Mouse (Mus musculus) kidney, embryonic 15.5 days (tissue): ENCODE results near the gene Abhd12b. TPM values are rescaled to one million over a fixed set of nuclear protein-coding genes. Genes with fewer than 3 reads are reported as not detected.

Experiments
- ATAC-seq: fragments of 200-750 bp; cut with Nextera tagmentation; replicated peaks from 2 replicates; pipeline ENCODE4 v1.8.0; 2017; ENCODE audit warnings: moderate TSS enrichment; ENCODE audit not compliant: low FRiP score
- H3K27ac ChIP-seq: fragments of 300-500 bp; sonication (generic); 2 replicates; pipeline ENCODE4 v1.5.1; 2015; ENCODE audit warnings: mild to moderate bottlenecking, inconsistent platforms
- H3K27me3 ChIP-seq: fragments of 300-500 bp; sonication (generic); 2 replicates; pipeline ENCODE4 v1.6.1; 2015; ENCODE audit warnings: inconsistent platforms
- H3K36me3 ChIP-seq: fragments of 300-500 bp; sonication (generic); 2 replicates; pipeline ENCODE4 v1.6.1; 2015; ENCODE audit warnings: inconsistent platforms
- H3K4me1 ChIP-seq: fragments of 300-500 bp; sonication (generic); 2 replicates; pipeline ENCODE4 v1.6.1; 2015; ENCODE audit warnings: inconsistent platforms
- H3K4me2 ChIP-seq: fragments of 300-500 bp; sonication (generic); 2 replicates; pipeline ENCODE4 v1.6.1; 2015; ENCODE audit warnings: moderate library complexity, mild to moderate bottlenecking, inconsistent platforms
- H3K4me3 ChIP-seq: fragments of 300-500 bp; sonication (generic); replicated peaks from 2 replicates; pipeline ENCODE4 v1.5.1; 2015; ENCODE audit warnings: mild to moderate bottlenecking, inconsistent platforms
- H3K9ac ChIP-seq: fragments of 300-500 bp; sonication (generic); 2 replicates; pipeline ENCODE4 v1.6.1; 2015; ENCODE audit warnings: mild to moderate bottlenecking, inconsistent platforms
- H3K9me3 ChIP-seq: fragments of 300-500 bp; sonication (generic); replicated peaks from 2 replicates; pipeline ENCODE4 v1.6.1; 2016; ENCODE audit warnings: inconsistent platforms
- WGBS: fragments of 180-500 bp; shearing (Covaris S2); methylation state at CpG from one replicate; pipeline ENCODE4 v1.1.7; 2015; ENCODE audit warnings: mixed read lengths; 5-methylcytosine and 5-hydroxymethylcytosine counted together
- polyA plus RNA-seq: library from polyadenylated mRNA; unstranded; fragments of >200 nt; fragmentation: Nextera tagmentation; extraction: Ambion mirVana; gene quantifications from 2 replicates; pipeline ENCODE4 v1.2.1, GENCODE M21; 2015

Gene Abhd12b
- polyA plus RNA-seq, 1 experiment from 2014 or later, result not detected

- Histone ChIP-seq H3K9me3 (no peaks in the 10 kb centered on the region), H3K4me2 (no peak overlapping the region), H3K27ac (no peak overlapping the region), H3K4me1 (peaks cover 8% of the 10 kb centered on the region), H3K36me3 (no peaks in the 10 kb centered on the region), H3K9ac (no peak overlapping the region), H3K27me3 (0 out of 2 replicates have a peak, but pooled peaks cover 3% of the 10 kb centered on the region), H3K4me3 (no peak overlapping the region)
- 80% methylated on average over 10 of the region's 10 CpGs for WGBS
- no peak for ATAC-seq
These were observed 36.8 kb upstream of the Abhd12b start for GRCm38 (mm10) chr12:70117146-70117545.

DNA sequence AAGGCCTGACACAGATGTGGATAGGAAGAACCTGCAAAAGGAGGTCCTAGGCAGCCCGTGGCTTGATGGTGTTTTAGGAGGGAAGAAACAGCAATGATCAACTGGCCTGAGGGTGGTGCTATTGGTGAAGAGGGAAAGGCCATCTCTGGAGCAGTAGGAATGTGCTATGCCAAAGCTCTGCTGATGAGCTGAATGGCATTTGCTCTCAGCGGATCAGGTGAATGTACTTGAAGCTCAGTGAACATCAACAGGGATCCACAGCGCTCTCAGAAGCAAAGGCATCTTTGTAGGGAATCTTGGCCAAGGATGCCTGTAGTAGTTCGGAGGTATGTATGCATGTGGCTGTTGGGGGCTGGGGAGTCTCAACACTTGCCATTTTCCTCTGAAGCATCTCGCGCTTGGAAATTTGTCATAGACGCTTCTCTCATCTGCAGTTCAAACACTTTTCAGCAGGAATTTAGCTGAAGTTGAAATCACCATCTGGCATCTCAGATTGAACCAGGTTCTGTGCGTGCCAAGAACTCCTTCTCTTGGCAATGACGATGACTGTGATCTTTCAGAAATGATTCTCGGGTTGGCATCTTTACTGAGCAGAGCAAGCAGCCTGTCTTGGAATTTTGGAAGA is 35.1 kb upstream of the Abhd12b start:
- Histone ChIP-seq H3K4me2 (no peak overlapping the region), H3K9ac (no peak overlapping the region), H3K27me3 (no peaks in the 10 kb centered on the region), H3K36me3 (no peaks in the 10 kb centered on the region), H3K4me3 (no peak overlapping the region), H3K4me1 (0 out of 2 replicates have a peak, but pooled peaks cover 3% of the 10 kb centered on the region), H3K9me3 (no peaks in the 10 kb centered on the region), H3K27ac (no peak overlapping the region)
- no peak for ATAC-seq
- WGBS, result 91% methylated on average over 10 of the region's 10 CpGs

- H3K36me3 ChIP-seq, result no peaks in the 10 kb centered on the region
- H3K9me3 ChIP-seq, result no peaks in the 10 kb centered on the region
- H3K4me1 ChIP-seq, result 0 out of 2 replicates have a peak, but pooled peaks cover 3% of the 10 kb centered on the region
- H3K9ac ChIP-seq, result no peak overlapping the region
- H3K27me3 ChIP-seq, result no peaks in the 10 kb centered on the region
- no peak for ATAC-seq
- 65% methylated on average over 2 of the region's 2 CpGs for WGBS
- H3K4me3 ChIP-seq, result no peak overlapping the region
- H3K27ac ChIP-seq, result no peak overlapping the region
- H3K4me2 ChIP-seq, result no peak overlapping the region
These were observed 34.4 kb upstream of the Abhd12b start for GRCm38 (mm10) chr12:70119552-70119951.

DNA sequence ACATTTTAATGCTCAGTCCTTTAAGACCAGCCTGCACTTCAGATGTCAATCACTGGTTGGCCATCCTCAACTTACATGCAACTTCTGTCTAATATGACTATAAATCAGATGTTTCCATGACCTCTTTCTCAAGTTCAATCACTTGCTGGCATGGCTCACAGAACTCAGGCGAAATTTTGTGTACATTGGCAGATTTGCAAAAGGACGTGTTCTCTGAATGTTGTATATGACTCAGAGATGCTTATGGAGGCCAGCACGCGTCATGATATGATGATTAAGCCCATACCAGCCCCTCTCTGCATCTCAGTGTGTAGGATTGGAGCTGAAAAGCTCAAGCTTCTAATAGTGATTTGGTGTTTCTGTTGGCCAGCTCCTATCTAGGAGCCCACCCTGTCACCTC is 27.3 kb upstream of the Abhd12b start:
- peaks cover 12% of the 10 kb centered on the region for H3K4me1 ChIP-seq
- H3K4me3 ChIP-seq, result no peak overlapping the region
- H3K4me2 ChIP-seq, result no peak overlapping the region
- H3K36me3 ChIP-seq, result no peaks in the 10 kb centered on the region
- no peaks in the 10 kb centered on the region for H3K9me3 ChIP-seq
- no peaks in the 10 kb centered on the region for H3K27me3 ChIP-seq
- H3K9ac ChIP-seq, result no peak overlapping the region
- 72% methylated on average over 4 of the region's 4 CpGs for WGBS
- H3K27ac ChIP-seq, result no peak overlapping the region
- no peak for ATAC-seq

- 50% methylated on average over 5 of the region's 5 CpGs for WGBS
- Histone ChIP-seq H3K9me3 (no peaks in the 10 kb centered on the region), H3K36me3 (no peaks in the 10 kb centered on the region), H3K27ac (no peak overlapping the region), H3K4me2 (no peak overlapping the region), H3K9ac (no peak overlapping the region), H3K27me3 (no peaks in the 10 kb centered on the region), H3K4me3 (no peak overlapping the region), H3K4me1 (peaks cover 12% of the 10 kb centered on the region)
- ATAC-seq, result peak; percentile 40
These were observed 24.8 kb upstream of the Abhd12b start for GRCm38 (mm10) chr12:70129105-70129504.

DNA sequence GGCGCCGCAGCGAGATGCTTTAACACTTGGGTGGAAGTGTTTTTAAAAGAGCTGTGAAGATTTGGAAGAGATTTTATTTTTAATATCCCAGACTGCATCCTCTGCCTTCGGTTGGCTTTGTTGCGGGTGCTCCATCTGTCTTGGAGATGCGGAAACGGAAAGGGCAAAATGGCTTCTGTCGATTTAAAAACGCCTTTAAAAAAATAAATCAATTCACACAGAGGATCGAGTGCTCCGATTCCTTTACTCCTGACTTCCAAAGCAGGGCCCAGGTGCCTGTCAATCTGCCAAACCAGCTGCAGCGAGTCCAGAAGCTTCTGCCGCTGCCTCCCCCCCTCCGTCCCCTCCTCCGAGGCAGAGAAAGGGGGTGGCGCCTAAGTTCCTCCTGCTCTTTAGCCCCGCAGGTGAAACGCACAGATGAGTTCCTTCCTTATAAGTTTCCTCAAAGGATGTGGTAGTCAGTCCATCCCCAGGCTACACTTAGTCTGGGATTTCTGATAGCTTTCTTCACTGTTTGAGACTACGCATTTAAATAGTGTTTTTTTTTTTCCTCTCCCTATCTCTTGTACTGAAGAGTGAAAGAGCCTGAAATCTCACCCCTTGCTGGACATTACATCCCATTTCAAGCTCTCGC is 22.8 kb upstream of the Abhd12b start:
- Histone ChIP-seq H3K36me3 (no peaks in the 10 kb centered on the region), H3K27me3 (no peaks in the 10 kb centered on the region), H3K4me1 (peaks cover 24% of the 10 kb centered on the region), H3K4me3 (peak overlapping the region; percentile 25), H3K4me2 (peak overlapping the region; percentile 47), H3K27ac (no peak overlapping the region), H3K9ac (no peak overlapping the region), H3K9me3 (no peaks in the 10 kb centered on the region)
- no peak for ATAC-seq
- WGBS, result 47% methylated on average over 20 of the region's 20 CpGs

- peak; percentile 72 for ATAC-seq
- no peak overlapping the region for H3K9ac ChIP-seq
- H3K27me3 ChIP-seq, result no peaks in the 10 kb centered on the region
- WGBS, result 55% methylated on average over 20 of the region's 20 CpGs
- no peaks in the 10 kb centered on the region for H3K9me3 ChIP-seq
- peaks cover 32% of the 10 kb centered on the region for H3K4me1 ChIP-seq
- peak overlapping the region; percentile 26 for H3K4me3 ChIP-seq
- peak overlapping the region; percentile 54 for H3K4me2 ChIP-seq
- peak overlapping the region; percentile 51; the same call in 1 of the 2 replicates for H3K27ac ChIP-seq
- no peaks in the 10 kb centered on the region for H3K36me3 ChIP-seq
These were observed 19.2 kb upstream of the Abhd12b start for GRCm38 (mm10) chr12:70134627-70135235.

GRCm38 (mm10) chr12:70136185-70136756 is 17.7 kb upstream of the Abhd12b start:
- Histone ChIP-seq H3K9me3 (no peaks in the 10 kb centered on the region), H3K27ac (no peak overlapping the region), H3K36me3 (no peaks in the 10 kb centered on the region), H3K4me2 (no peak overlapping the region), H3K9ac (no peak overlapping the region), H3K27me3 (no peaks in the 10 kb centered on the region), H3K4me3 (no peak overlapping the region), H3K4me1 (peaks cover 26% of the 10 kb centered on the region)
- WGBS, result 49% methylated on average over 12 of the region's 12 CpGs
- ATAC-seq, result no peak

GRCm38 (mm10) chr12:70137095-70137494 is 16.8 kb upstream of the Abhd12b start:
- 76% methylated on average over 4 of the region's 4 CpGs for WGBS
- H3K9ac ChIP-seq, result no peak overlapping the region

DNA sequence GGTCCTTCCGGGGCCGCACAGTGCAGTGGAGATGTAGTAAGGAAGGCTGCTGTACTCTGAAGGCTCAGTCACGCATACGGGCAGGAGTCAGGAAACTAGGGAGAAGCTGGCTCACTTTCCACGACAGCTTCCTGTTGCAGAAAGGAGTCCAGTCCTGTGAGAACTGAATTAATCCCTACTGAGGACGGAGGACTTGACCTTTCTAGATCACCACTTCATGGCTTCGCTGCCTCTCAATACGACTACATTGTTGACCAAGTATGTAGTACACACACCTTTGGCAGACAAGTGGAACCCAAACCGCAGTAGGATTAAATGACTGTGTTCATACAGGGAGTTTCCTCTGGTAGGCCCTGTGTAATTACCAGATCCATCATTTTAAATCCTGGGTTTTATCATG is 16.3 kb upstream of the Abhd12b start:
- H3K36me3 ChIP-seq, result no peaks in the 10 kb centered on the region
- WGBS, result 53% methylated on average over 9 of the region's 9 CpGs
- no peak overlapping the region for H3K4me3 ChIP-seq
- no peak for ATAC-seq
- no peak overlapping the region for H3K27ac ChIP-seq
- H3K4me1 ChIP-seq, result peaks cover 25% of the 10 kb centered on the region
- no peaks in the 10 kb centered on the region for H3K27me3 ChIP-seq
- no peak overlapping the region for H3K9ac ChIP-seq
- no peaks in the 10 kb centered on the region for H3K9me3 ChIP-seq
- H3K4me2 ChIP-seq, result no peak overlapping the region

More at GRCm38 (mm10) chr12:70137095-70137494, 16.8 kb upstream of the Abhd12b start:
- Histone ChIP-seq H3K4me1 (peaks cover 25% of the 10 kb centered on the region), H3K4me3 (no peak overlapping the region), H3K27me3 (no peaks in the 10 kb centered on the region), H3K9me3 (no peaks in the 10 kb centered on the region), H3K36me3 (no peaks in the 10 kb centered on the region), H3K4me2 (no peak overlapping the region), H3K27ac (no peak overlapping the region)
- ATAC-seq, result no peak

DNA sequence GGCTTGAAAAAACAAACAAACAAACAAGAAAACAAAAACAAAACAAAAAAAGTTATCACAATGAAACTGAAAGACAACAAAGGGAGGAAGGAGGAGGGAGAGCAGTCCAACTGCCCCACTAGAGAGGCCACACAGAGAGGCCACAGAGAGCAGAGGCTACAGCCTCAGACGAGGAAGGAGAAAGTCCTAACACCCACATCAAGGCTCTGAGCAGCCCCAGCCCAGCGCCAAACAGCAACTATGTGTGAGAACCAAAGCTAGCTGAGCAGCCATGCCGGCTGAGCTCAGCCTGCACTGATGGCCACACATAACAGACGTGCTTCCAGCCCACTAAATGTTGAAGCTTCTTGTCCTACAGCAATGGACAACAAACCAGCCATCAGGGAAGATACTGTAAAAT is 14.1 kb upstream of the Abhd12b start:
- Histone ChIP-seq H3K4me1 (peaks cover 23% of the 10 kb centered on the region), H3K27me3 (no peaks in the 10 kb centered on the region), H3K4me2 (no peak overlapping the region), H3K36me3 (no peaks in the 10 kb centered on the region), H3K9me3 (no peaks in the 10 kb centered on the region), H3K4me3 (no peak overlapping the region), H3K27ac (no peak overlapping the region), H3K9ac (no peak overlapping the region)
- 52% methylated on average over 4 of the region's 4 CpGs for WGBS
- ATAC-seq, result no peak

DNA sequence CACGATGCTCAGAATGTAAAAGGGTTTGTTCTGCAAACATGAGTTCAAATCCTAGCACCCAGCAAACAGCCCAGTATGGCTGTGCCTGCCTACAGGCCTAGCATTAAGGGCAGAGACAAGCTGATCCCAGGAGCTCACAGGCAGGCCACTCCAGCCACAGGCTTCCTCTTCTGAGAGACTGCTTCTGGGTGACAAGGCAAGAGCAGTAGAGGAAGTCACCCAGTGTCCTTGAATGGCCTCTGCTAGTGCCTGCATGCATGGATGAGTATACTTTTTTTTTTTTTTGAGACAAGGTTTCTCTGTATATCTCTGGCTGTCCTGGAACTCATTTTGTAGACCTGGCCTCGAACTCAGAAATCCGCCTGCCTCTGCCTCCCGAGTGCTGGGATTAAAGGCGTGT is 13.4 kb upstream of the Abhd12b start:
- H3K36me3 ChIP-seq, result no peaks in the 10 kb centered on the region
- no peaks in the 10 kb centered on the region for H3K9me3 ChIP-seq
- H3K4me1 ChIP-seq, result peaks cover 20% of the 10 kb centered on the region
- ATAC-seq, result no peak
- no peak overlapping the region for H3K4me2 ChIP-seq
- H3K27ac ChIP-seq, result no peak overlapping the region
- no peak overlapping the region for H3K4me3 ChIP-seq
- H3K9ac ChIP-seq, result no peak overlapping the region
- H3K27me3 ChIP-seq, result no peaks in the 10 kb centered on the region
- 98% methylated on average over 5 of the region's 5 CpGs for WGBS
